Mouse (Mus musculus) heart, postnatal 0 days (tissue): ENCODE measurements around the gene Tbc1d4.

Experiments
- CTCF ChIP-seq: IDR thresholded peaks from 2 replicates; pipeline ENCODE4 v1.5.1; 2016; ENCODE audit warnings: antibody characterized with exemption, control low read depth, low read depth
- EP300 ChIP-seq: IDR thresholded peaks from 2 replicates; pipeline ENCODE4 v1.6.1; 2016; ENCODE audit warnings: antibody characterized with exemption, low read depth

GRCm38 (mm10) chr14:101510540-101511313 lies 98.3 kb downstream of the Tbc1d4 start:
- TF ChIP-seq EP300, result no peak
- peak; percentile 34 for TF ChIP-seq CTCF
